Mouse (Mus musculus) megakaryocyte, embryonic 14.5 days (primary cell): ENCODE measurements around the gene Mettl22. TPM values are rescaled to one million over a fixed set of nuclear protein-coding genes. Genes with fewer than 3 reads are reported as not detected.

Experiments
- H3K27me3 ChIP-seq: replicated peaks from 2 replicates; pipeline ENCODE3; 2012; ENCODE audit warnings: inconsistent platforms
- H3K36me3 ChIP-seq: replicated peaks from 2 replicates; pipeline ENCODE3; 2012; ENCODE audit warnings: low read length, inconsistent platforms, mixed read lengths
- H3K4me1 ChIP-seq: 2 replicates; pipeline ENCODE4 v1.6.1; 2012; ENCODE audit warnings: inconsistent platforms
- H3K4me3 ChIP-seq: replicated peaks from 2 replicates; pipeline ENCODE3; 2012; ENCODE audit warnings: moderate library complexity, mild to moderate bottlenecking, inconsistent platforms
- H3K9me3 ChIP-seq: 2 replicates; pipeline ENCODE4 v1.6.1; 2012; ENCODE audit warnings: inconsistent platforms
- FLI1 ChIP-seq: IDR thresholded peaks from 2 replicates; pipeline ENCODE4 v1.6.1; 2012; ENCODE audit warnings: low read length, inconsistent platforms, mixed read lengths
- GATA1 ChIP-seq: IDR thresholded peaks from 3 replicates; pipeline ENCODE4 v1.6.1; 2012; ENCODE audit warnings: mixed read lengths, low read length, inconsistent platforms, borderline replicate concordance
- polyA plus RNA-seq: library from polyadenylated mRNA; stranded (reverse); fragments of >175 nt; gene quantifications from 2 replicates; pipeline ENCODE4 v1.2.3, GENCODE M21; 2012; ENCODE audit warnings: low replicate concordance; ENCODE audit not compliant: insufficient read depth

The Mettl22 gene
- polyA plus RNA-seq: 5.9 and 18.9 TPM in 2 replicates

GRCm38 (mm10) chr16:8470603-8471481 is at the start of gene Mettl22:
Gene Mettl22, plus strand, starts transcription at chr16:8470788.
- H3K4me3 ChIP-seq: peak within 1 kb of the TSS; percentile 95
- peaks cover 11% of the 10 kb centered on the region for H3K36me3 ChIP-seq
- H3K27me3 ChIP-seq: no peaks in the 10 kb centered on the region
- H3K4me1 ChIP-seq: peaks cover 37% of the 10 kb centered on the region
- H3K9me3 ChIP-seq: no peaks in the 10 kb centered on the region
- TF ChIP-seq GATA1: no peak

DNA sequence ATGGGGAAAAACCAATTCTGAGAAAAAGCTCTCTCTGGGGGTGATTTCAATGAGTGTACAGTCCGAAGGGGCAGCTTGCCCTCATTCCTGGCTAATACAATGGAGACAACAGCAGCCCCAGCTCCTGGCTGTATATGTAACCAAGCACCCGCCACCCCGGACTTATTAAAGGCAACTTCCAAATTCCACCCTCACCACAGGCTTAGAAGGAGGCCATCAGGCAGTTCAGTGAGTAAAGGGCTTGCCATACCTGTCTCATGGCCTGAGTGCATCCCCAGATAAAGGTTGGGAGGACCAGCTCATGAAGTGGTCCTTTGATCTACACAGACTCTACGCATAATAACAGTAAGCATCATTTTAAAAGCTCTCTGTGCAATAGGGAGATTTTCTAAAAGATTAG is 49.7 kb upstream of the Mettl22 start:
- Histone ChIP-seq H3K4me3 (no peak overlapping the region), H3K4me1 (peaks cover 19% of the 10 kb centered on the region)

DNA sequence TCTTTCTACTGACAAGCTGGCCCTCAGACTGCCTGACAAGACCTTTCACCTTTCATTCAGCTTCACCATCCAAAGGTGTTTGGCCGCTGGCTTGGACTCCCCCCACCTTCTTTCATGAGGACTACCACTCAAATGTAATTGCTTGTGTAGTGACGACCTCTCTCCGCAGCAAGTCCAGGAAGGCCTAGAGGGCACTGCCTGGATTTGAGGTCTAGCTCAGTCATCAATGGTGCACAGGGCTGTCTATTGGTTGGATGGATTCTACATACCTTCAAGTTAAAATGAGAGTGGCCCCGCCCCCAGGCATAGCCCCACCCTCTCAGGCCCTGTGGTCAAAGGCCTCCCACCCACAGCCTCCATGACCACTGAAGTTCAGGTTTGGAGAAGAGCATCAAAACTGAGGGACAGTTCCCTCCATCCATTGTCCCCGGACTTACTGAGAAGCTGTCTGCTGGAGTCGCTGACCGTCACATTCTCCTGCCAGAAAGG is 46.9 kb upstream of the Mettl22 start:
- Histone ChIP-seq H3K4me3 (no peak overlapping the region), H3K27me3 (peaks cover 75% of the 10 kb centered on the region), H3K4me1 (peaks cover 10% of the 10 kb centered on the region), H3K9me3 (0 out of 2 replicates have a peak, but pooled peaks cover 3% of the 10 kb centered on the region), H3K36me3 (no peaks in the 10 kb centered on the region)
- TF ChIP-seq GATA1 (no peak), FLI1 (no peak)

More for the DNA sequence above, 49.7 kb upstream of the Mettl22 start:
- no peak for TF ChIP-seq FLI1
- TF ChIP-seq GATA1: no peak
- Histone ChIP-seq H3K27me3 (peaks cover 70% of the 10 kb centered on the region), H3K9me3 (0 out of 2 replicates have a peak, but pooled peaks cover 3% of the 10 kb centered on the region), H3K36me3 (no peaks in the 10 kb centered on the region)

DNA sequence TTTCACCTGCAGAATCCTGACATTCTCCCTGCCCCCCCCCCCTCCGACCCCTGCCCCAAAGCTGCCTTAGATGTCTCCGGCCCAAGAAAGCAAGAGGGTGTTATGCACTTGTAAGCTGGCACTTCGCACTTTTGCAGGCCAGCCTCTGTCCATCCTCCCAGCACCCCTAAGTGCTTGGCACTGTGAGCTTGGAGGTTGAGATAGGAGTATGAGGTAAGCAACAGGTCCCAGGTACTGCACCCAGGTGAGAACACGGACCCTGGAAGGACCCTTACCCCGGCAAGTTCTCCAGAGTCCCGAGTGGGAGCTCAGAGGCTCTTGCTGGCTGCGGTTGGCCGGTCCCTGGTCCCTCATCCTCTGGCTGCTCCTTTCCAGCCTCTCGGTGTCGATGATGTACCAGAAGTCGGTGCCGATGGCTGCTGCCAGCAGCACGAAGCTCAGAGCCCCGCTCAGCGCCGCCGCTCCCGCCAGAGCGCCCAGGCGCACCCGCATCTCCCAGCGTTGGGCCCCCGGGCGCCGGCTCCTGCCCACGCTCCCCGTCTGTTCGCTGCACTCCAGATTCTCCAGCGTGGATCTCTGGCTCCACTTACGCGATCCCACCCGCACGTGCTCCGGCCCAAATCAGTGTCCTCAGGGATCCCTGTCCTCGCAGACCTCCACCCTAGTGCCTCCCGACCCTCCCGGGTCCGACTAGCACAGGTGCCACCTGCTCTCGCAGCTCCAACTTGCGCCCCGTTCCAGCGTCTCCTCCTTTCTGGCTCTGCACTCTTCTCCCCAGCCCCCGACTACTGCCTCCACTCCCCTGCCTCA is 46.2 kb upstream of the Mettl22 start:
- H3K4me3 ChIP-seq: no peak overlapping the region
- H3K36me3 ChIP-seq: no peaks in the 10 kb centered on the region
- H3K27me3 ChIP-seq: peaks cover 75% of the 10 kb centered on the region
- TF ChIP-seq GATA1: no peak
- TF ChIP-seq FLI1: no peak
- H3K9me3 ChIP-seq: 0 out of 2 replicates have a peak, but pooled peaks cover 3% of the 10 kb centered on the region
- peaks cover 10% of the 10 kb centered on the region for H3K4me1 ChIP-seq

- Histone ChIP-seq H3K36me3 (no peaks in the 10 kb centered on the region), H3K9me3 (0 out of 2 replicates have a peak, but pooled peaks cover 3% of the 10 kb centered on the region), H3K4me1 (peaks cover 10% of the 10 kb centered on the region), H3K4me3 (peak within 1 kb of the TSS; percentile 33), H3K27me3 (peaks cover 78% of the 10 kb centered on the region)
- TF ChIP-seq FLI1 (no peak), GATA1 (no peak)
Measured at GRCm38 (mm10) chr16:8424971-8425330, 45.6 kb upstream of the Mettl22 start, which contains the start of gene Tmem114. Gene Tmem114, minus strand, starts transcription at chr16:8425136.

GRCm38 (mm10) chr16:8425736-8426135 is 44.9 kb upstream of the Mettl22 start:
- Histone ChIP-seq H3K4me1 (peaks cover 10% of the 10 kb centered on the region), H3K27me3 (peaks cover 74% of the 10 kb centered on the region), H3K9me3 (0 out of 2 replicates have a peak, but pooled peaks cover 3% of the 10 kb centered on the region), H3K4me3 (no peak overlapping the region), H3K36me3 (no peaks in the 10 kb centered on the region)
- TF ChIP-seq FLI1 (no peak), GATA1 (no peak)

GRCm38 (mm10) chr16:8429531-8429930 is 41.1 kb upstream of the Mettl22 start:
- no peak for TF ChIP-seq GATA1
- TF ChIP-seq FLI1: no peak
- Histone ChIP-seq H3K9me3 (0 out of 2 replicates have a peak, but pooled peaks cover 3% of the 10 kb centered on the region), H3K27me3 (peaks cover 45% of the 10 kb centered on the region), H3K4me1 (peaks cover 10% of the 10 kb centered on the region), H3K36me3 (no peaks in the 10 kb centered on the region), H3K4me3 (no peak overlapping the region)

GRCm38 (mm10) chr16:8432616-8433015 is 38.0 kb upstream of the Mettl22 start:
- no peak overlapping the region for H3K4me3 ChIP-seq
- peaks cover 4% of the 10 kb centered on the region for H3K4me1 ChIP-seq
- H3K36me3 ChIP-seq: no peaks in the 10 kb centered on the region
- H3K9me3 ChIP-seq: 0 out of 2 replicates have a peak, but pooled peaks cover 4% of the 10 kb centered on the region
- H3K27me3 ChIP-seq: peaks cover 15% of the 10 kb centered on the region
- TF ChIP-seq GATA1 (no peak), FLI1 (no peak)

DNA sequence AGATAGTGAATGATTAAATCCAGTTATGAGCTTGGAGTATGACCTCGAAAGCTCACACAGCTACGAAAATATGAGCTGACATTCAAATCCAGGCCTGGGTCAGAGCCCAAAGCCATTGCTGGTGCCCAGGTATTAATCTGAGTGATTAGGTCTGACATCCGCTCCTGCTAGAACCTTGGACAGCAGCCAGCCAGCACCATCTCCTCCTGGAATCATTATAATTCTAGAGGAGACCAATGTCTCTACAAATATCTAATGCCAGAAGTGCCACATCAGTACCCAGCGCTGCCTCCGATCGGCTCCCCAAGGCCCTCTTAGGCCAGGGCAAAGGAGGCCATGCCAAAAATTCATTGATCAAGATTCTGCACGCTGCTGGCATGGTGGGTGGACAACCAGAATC is 25.7 kb upstream of the Mettl22 start:
- H3K4me3 ChIP-seq: no peak overlapping the region
- H3K4me1 ChIP-seq: peaks cover 6% of the 10 kb centered on the region; the same call in 1 of the 2 replicates
- H3K9me3 ChIP-seq: 0 out of 2 replicates have a peak, but pooled peaks cover 8% of the 10 kb centered on the region
- H3K36me3 ChIP-seq: no peaks in the 10 kb centered on the region
- peaks cover 46% of the 10 kb centered on the region for H3K27me3 ChIP-seq
- TF ChIP-seq FLI1 (no peak), GATA1 (no peak)
